Mouse (Mus musculus): ENCODE measurements around the gene Mb.

DNA sequence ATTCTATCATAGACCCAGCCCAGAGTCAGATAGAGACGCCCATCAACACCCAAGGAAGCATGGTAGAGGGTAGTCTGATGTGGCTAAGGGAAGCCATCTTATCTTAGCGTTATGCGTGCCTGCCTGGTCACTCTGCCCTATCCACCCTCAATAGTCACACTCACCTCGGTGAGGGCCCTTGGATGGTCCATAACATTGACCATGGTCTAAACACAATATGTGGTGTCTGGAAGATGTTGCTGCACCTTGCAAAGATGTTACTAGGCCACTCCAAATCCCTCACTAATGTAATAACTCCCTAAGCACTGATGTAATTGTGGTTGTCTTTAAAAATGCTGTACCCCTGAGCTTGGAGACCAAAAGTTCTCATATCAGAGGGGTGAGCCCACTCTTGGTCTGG is 77.8 kb downstream of the Mb start:
- TF ChIP-seq CTCF (IDR thresholded peaks at IDR 0.05; ENCODE audit: control insufficient read depth, insufficient read depth, low read length): no peak
- no peak for TF ChIP-seq POLR2A (IDR thresholded peaks at IDR 0.05; ENCODE audit: borderline replicate concordance, control insufficient read depth, low read depth, low read length)
